Mouse (Mus musculus) forebrain, embryonic 11.5 days (tissue): ENCODE measurements around the gene Pitpnm2. TPM values are rescaled to one million over a fixed set of nuclear protein-coding genes. Genes with fewer than 3 reads are reported as not detected.

Experiments
- ATAC-seq: fragments of 200-750 bp; cut with Nextera tagmentation; replicated peaks from 2 replicates; pipeline ENCODE4 v1.8.0; 2017; ENCODE audit warnings: moderate TSS enrichment; ENCODE audit not compliant: low FRiP score
- DNase-seq: peaks from one replicate; pipeline ENCODE4 v3.0.0-alpha.2; 2017; ENCODE audit warnings: low spot score
- H3K27ac ChIP-seq: fragments of 300-500 bp; sonication (generic); 2 replicates; pipeline ENCODE4 v1.5.1; 2014; ENCODE audit warnings: low read depth, low read length
- H3K27me3 ChIP-seq: fragments of 300-500 bp; sonication (generic); 2 replicates; pipeline ENCODE4 v1.6.1; 2014; ENCODE audit warnings: mild to moderate bottlenecking, low read length, mixed read lengths; ENCODE audit not compliant: control insufficient read depth, insufficient read depth
- H3K36me3 ChIP-seq: fragments of 300-500 bp; sonication (generic); 2 replicates; pipeline ENCODE4 v1.6.1; 2014; ENCODE audit warnings: mild to moderate bottlenecking, low read length, moderate library complexity, mixed read lengths; ENCODE audit not compliant: control insufficient read depth, insufficient read depth
- H3K4me1 ChIP-seq: fragments of 300-500 bp; sonication (generic); replicated peaks from 2 replicates; pipeline ENCODE4 v1.6.1; 2014; ENCODE audit warnings: low read length, mixed read lengths; ENCODE audit not compliant: control insufficient read depth, insufficient read depth
- H3K4me2 ChIP-seq: fragments of 300-500 bp; sonication (generic); 2 replicates; pipeline ENCODE4 v1.6.1; 2014; ENCODE audit warnings: low read depth, mild to moderate bottlenecking, low read length, moderate library complexity, mixed read lengths; ENCODE audit not compliant: severe bottlenecking
- H3K4me3 ChIP-seq: fragments of 300-500 bp; sonication (generic); 2 replicates; pipeline ENCODE4 v1.5.1; 2014; ENCODE audit warnings: low read depth, low read length
- H3K9ac ChIP-seq: fragments of 300-500 bp; sonication (generic); 2 replicates; pipeline ENCODE4 v1.6.1; 2014; ENCODE audit warnings: low read length
- H3K9me3 ChIP-seq: fragments of 300-500 bp; sonication (generic); 2 replicates; pipeline ENCODE4 v1.6.1; 2016; ENCODE audit warnings: low read length, mixed read lengths; ENCODE audit not compliant: control insufficient read depth
- WGBS: fragments of 180-500 bp; shearing (Covaris S2); extraction: QIAGEN DNeasy Blood & Tissue Kit; methylation state at CpG from one replicate; pipeline ENCODE4 v1.1.7; 2014; 5-methylcytosine and 5-hydroxymethylcytosine counted together
- polyA plus RNA-seq: library from polyadenylated mRNA; unstranded; fragments of >200 nt; fragmentation: Nextera tagmentation; extraction: Ambion mirVana; gene quantifications from 2 replicates; pipeline ENCODE4 v1.2.1, GENCODE M21; 2014

Gene Pitpnm2
- polyA plus RNA-seq, 1 experiment from 2014 or later = 6.8 TPM

DNA sequence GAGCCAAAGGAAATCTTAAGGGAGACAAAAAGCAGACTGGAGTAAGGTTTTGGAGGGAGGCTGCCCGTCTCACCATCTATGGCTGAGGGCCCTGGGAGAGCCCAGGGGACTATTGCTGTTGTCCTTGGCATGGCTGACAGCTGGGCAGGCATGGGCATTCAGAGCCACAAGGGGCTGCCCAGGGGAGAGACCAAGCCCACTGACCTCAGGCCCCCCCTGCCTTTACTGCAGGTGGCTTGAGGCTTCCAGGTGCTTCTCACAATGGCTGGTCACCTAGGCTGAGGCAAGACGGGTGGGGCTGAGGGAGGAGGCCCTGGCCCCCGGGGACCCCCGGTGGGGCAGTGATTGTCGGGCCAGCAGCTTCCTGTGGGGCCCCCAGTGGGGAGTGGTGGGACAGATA lies 130.4 kb downstream of the Pitpnm2 start:
- H3K36me3 ChIP-seq = peaks cover 9% of the 10 kb centered on the region
- no peak overlapping the region for H3K4me3 ChIP-seq
- no peaks in the 10 kb centered on the region for H3K27me3 ChIP-seq
- H3K9ac ChIP-seq = no peak overlapping the region
- no peaks in the 10 kb centered on the region for H3K9me3 ChIP-seq
- peaks cover 5% of the 10 kb centered on the region; the same call in 1 of the 2 replicates for H3K4me1 ChIP-seq
- DNase-seq (no peak), ATAC-seq (no peak)
- H3K4me2 ChIP-seq = no peak overlapping the region
- H3K27ac ChIP-seq = no peak overlapping the region
- 92% methylated on average over 5 of the region's 5 CpGs for WGBS

DNA sequence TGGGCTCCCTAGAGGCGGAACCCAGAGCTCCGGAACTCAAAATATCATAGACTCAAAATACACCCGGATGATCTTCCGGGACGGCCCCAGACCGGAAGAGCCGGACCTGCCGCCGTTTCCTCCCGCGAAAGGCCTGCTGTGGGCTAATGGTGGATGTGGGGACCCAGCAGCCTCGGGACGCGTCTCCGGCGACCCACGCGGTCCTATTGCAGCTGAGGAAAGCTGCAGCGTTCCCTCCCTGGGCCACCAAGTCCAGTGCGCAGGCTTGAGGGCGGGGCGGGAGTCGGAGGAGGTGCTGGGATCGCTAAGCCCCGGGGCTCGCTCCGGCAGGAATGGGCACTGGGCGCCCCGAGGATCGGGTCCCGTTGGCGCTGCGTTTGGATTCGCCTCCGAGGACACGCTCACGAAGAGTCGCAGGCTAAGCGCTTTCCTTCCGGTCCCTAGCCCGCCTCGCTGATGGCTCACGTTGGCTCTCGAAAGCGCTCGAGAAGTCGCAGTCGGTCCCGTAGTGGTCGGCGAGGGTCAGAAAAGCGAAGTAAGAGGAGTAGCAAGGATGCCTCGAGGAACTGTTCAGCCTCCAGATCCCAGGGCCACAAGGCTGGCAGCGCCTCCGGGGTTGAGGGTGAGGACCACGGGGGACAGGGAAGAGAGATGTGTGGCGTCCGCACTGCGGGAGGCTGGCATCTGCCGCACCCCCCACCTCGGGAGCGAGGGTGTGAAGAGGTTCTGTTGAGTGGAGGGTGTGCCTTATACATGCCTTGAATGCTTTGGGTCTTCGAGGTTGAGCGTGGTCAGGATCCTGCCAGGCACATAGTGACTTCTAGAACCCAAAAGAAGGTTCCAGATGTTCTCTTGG lies 133.3 kb downstream of the Pitpnm2 start, which contains the start of gene Arl6ip4:
Gene Arl6ip4, plus strand, starts transcription at position 100 of the 856 bp plus-strand sequence.
- H3K9me3 ChIP-seq = no peaks in the 10 kb centered on the region
- H3K4me3 ChIP-seq = peak within 1 kb of the TSS; percentile 96
- no peak for ATAC-seq
- peak within 1 kb of the TSS; percentile 96 for H3K9ac ChIP-seq
- 2% methylated on average over 64 of the region's 64 CpGs for WGBS
- DNase-seq = peak; percentile 88
- H3K36me3 ChIP-seq = peaks cover 9% of the 10 kb centered on the region
- H3K27me3 ChIP-seq = no peaks in the 10 kb centered on the region
- peaks cover 14% of the 10 kb centered on the region for H3K4me1 ChIP-seq
- peak within 1 kb of the TSS; percentile 62; the same call in 1 of the 2 replicates for H3K27ac ChIP-seq
- H3K4me2 ChIP-seq = peak within 1 kb of the TSS; percentile 90

GRCm38 (mm10) chr5:124115531-124115930 lies 134.0 kb downstream of the Pitpnm2 start:
- 26% methylated on average over 7 of the region's 7 CpGs for WGBS
- peaks cover 14% of the 10 kb centered on the region for H3K4me1 ChIP-seq
- H3K27ac ChIP-seq = no peak overlapping the region
- peak overlapping the region; percentile 96 for H3K4me3 ChIP-seq
- DNase-seq = no peak
- H3K9ac ChIP-seq = peak overlapping the region; percentile 96
- H3K27me3 ChIP-seq = no peaks in the 10 kb centered on the region
- no peak for ATAC-seq
- H3K4me2 ChIP-seq = peak overlapping the region; percentile 90; the same call in 1 of the 2 replicates
- H3K36me3 ChIP-seq = peaks cover 9% of the 10 kb centered on the region
- no peaks in the 10 kb centered on the region for H3K9me3 ChIP-seq

DNA sequence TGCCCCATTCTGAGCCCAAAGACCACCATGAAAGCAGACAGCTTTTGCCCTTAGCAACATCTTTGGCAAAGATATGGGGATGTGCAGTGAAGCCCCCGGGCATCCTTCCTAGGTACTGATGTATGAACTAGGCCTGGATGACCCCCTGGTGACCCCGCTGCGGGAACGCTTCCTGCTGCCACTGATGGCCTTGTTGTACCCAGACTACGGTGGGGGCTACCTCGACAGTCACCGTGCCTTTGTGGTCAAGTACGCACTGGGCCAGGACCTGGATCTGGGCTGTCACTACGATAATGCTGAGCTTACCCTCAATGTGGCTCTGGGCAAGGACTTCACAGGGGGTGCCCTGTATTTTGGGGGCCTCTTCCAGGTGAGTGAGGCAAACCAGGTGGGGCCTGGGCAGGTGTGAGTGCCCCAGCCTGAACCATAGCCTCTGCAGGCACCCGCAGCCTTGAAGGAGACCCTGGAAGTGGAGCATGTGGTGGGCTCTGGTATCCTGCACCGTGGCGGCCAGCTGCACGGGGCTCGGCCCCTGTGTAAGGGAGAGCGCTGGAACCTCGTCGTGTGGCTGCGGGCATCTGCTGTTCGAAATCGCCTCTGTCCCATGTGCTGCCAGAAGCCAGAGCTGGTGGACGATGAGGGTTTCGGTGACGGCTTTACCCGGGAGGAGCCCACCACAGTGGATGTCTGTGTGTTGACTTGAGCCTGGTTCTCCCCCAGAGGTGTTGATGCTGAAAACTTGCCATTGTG lies 135.1 kb downstream of the Pitpnm2 start:
- ATAC-seq = no peak

DNA sequence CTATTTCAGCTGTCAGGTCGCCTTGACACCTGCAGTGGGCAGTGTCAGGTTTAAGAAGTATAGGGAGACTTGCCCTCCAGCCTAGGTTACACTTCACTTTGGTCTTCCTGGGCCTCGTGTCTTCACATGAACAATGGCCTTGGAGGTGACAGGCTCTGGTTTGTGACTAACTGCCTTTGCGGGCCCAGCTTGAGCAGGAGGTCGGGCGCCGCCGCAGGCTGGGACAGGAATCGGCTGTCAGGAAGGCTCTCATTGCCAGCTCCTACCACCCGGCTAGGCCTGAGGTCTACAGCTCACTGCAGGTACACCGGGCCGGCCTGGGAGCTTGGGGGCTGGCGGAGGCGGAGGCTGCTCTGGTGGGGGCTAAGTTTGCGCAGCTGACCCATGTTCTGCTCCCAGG lies 136.5 kb downstream of the Pitpnm2 start:
- H3K4me3 ChIP-seq = peak overlapping the region; percentile 86
- peak; percentile 78 for DNase-seq
- H3K27me3 ChIP-seq = no peaks in the 10 kb centered on the region
- H3K9ac ChIP-seq = peak overlapping the region; percentile 77
- H3K36me3 ChIP-seq = peaks cover 4% of the 10 kb centered on the region; the same call in 1 of the 2 replicates
- no peaks in the 10 kb centered on the region for H3K9me3 ChIP-seq
- no peak for ATAC-seq
- 15% methylated on average over 14 of the region's 14 CpGs for WGBS
- H3K4me1 ChIP-seq = peaks cover 14% of the 10 kb centered on the region
- H3K4me2 ChIP-seq = peak overlapping the region; percentile 88
- H3K27ac ChIP-seq = no peak overlapping the region

More for the DNA sequence above, 135.1 kb downstream of the Pitpnm2 start:
- WGBS = 95% methylated on average over 24 of the region's 24 CpGs
- no peak for DNase-seq
- Histone ChIP-seq H3K27me3 (no peaks in the 10 kb centered on the region), H3K4me2 (no peak overlapping the region), H3K4me1 (peaks cover 14% of the 10 kb centered on the region), H3K9ac (no peak overlapping the region), H3K36me3 (peaks cover 9% of the 10 kb centered on the region), H3K9me3 (no peaks in the 10 kb centered on the region), H3K27ac (no peak overlapping the region), H3K4me3 (no peak overlapping the region)

- WGBS = under 1% methylated on average over 18 of the region's 18 CpGs
- no peak for DNase-seq
- Histone ChIP-seq H3K4me2 (peak overlapping the region; percentile 88), H3K4me1 (peaks cover 14% of the 10 kb centered on the region), H3K9me3 (no peaks in the 10 kb centered on the region), H3K9ac (peak overlapping the region; percentile 77), H3K27ac (peak overlapping the region; percentile 32; the same call in 1 of the 2 replicates), H3K36me3 (no peaks in the 10 kb centered on the region; the same call in 1 of the 2 replicates), H3K4me3 (peak overlapping the region; percentile 86), H3K27me3 (no peaks in the 10 kb centered on the region)
- ATAC-seq = no peak
Measured at GRCm38 (mm10) chr5:124112531-124112930, 137.0 kb downstream of the Pitpnm2 start.

DNA sequence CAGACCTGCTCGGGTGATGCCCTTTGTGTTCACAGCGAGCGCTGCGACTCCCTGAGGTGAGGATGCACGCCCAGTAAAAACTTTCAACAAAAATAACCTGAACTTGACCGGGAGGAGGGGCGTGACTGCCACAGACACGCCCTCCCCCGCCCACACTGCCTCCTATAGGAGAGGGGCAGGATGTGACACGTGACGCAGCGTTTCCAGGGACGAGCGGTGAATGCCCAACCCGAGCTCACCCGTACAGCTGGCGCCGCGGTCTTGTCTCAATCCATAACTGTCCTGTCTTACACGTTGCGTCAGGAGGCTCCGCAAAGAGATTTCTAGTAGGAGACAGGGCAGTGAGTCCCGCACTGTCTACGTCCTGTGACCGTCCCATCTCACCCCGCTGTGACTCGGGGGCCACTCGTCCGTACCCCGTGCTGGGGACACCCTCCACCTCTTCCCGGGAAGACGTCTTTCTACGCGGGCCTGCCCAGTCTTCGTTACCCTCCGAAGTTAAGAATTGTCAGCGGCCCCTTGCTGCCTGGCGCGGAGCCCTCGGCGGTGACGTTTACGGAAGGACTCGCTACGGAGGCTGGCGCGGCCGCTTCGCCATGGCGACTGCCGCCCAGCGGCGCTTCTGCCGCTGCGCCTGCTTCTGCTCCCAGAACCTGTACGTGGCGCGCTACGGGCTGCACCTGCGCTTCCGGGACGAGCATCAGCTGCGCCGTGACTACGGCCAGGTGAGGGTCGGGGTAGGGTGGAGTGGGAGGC lies 137.6 kb downstream of the Pitpnm2 start, which contains the start of gene Ogfod2:
Gene Ogfod2, plus strand, starts transcription at position 556 of the 756 bp plus-strand sequence.
- WGBS = under 1% methylated on average over 66 of the region's 66 CpGs
- peak within 1 kb of the TSS; percentile 86 for H3K4me3 ChIP-seq

More for the DNA sequence above, 137.6 kb downstream of the Pitpnm2 start, which contains the start of gene Ogfod2:
- no peaks in the 10 kb centered on the region for H3K36me3 ChIP-seq
- peak within 1 kb of the TSS; percentile 88 for H3K4me2 ChIP-seq
- no peaks in the 10 kb centered on the region for H3K9me3 ChIP-seq
- ATAC-seq (peak; percentile 96), DNase-seq (peak; percentile 98)
- H3K27me3 ChIP-seq = no peaks in the 10 kb centered on the region
- peak within 1 kb of the TSS; percentile 77 for H3K9ac ChIP-seq
- H3K4me1 ChIP-seq = peaks cover 13% of the 10 kb centered on the region
- peak within 1 kb of the TSS; percentile 32; the same call in 1 of the 2 replicates for H3K27ac ChIP-seq
